Mouse (Mus musculus): ENCODE results near the gene Parp3.
"Not testable (repeated sequence)": the region's sequence is repeated elsewhere in the genome, so short reads cannot be mapped to it uniquely, and the experiment has no call there.

Parp3 gene

GRCm38 (mm10) chr9:106476924-106477484 is at the start of gene Parp3:
Gene Parp3, minus strand, starts transcription at chr9:106476949.
- in situ Hi-C loops (cut with MboI, MseI) = no loop called here

- in situ Hi-C loops (cut with MboI, MseI) = loop anchor here (10.0 kb wide), 1 partner anchor 675 kb away; no protein-coding TSS in a partner anchor
These were observed 43.2 kb upstream of the Parp3 start for GRCm38 (mm10) chr9:106519909-106520308.

GRCm38 (mm10) chr9:106519433-106519832 is 42.7 kb upstream of the Parp3 start:
- in situ Hi-C loops (cut with MboI, MseI) = no loop called here

- in situ Hi-C loops (cut with MboI, MseI) = no loop called here
These were observed 37.5 kb upstream of the Parp3 start, which contains the start of gene Iqcf5 for GRCm38 (mm10) chr9:106514273-106514672. Gene Iqcf5, plus strand, starts transcription at chr9:106514573.

- in situ Hi-C loops (cut with MboI, MseI) = no loop called here
These were observed 36.8 kb upstream of the Parp3 start for GRCm38 (mm10) chr9:106513566-106513965.

- in situ Hi-C loops (cut with MboI, MseI) = no loop called here
These were observed 36.1 kb upstream of the Parp3 start for GRCm38 (mm10) chr9:106512729-106513450.

- in situ Hi-C loops (cut with MboI, MseI) = no loop called here
These were observed 32.6 kb upstream of the Parp3 start for GRCm38 (mm10) chr9:106509356-106509755.

- in situ Hi-C loops (cut with MboI, MseI) = no loop called here
These were observed 27.5 kb upstream of the Parp3 start for GRCm38 (mm10) chr9:106504246-106504645.

- in situ Hi-C loops (cut with MboI, MseI) = no loop called here
These were observed 25.1 kb upstream of the Parp3 start for GRCm38 (mm10) chr9:106501846-106502245.

GRCm38 (mm10) chr9:106499667-106500066 is 22.9 kb upstream of the Parp3 start, which contains the start of gene Iqcf1:
Gene Iqcf1, plus strand, starts transcription at chr9:106499967.
- in situ Hi-C loops (cut with MboI, MseI) = no loop called here

GRCm38 (mm10) chr9:106487602-106488001 is 10.9 kb upstream of the Parp3 start:
- in situ Hi-C loops (cut with MboI, MseI) = not testable (repeated sequence)

- in situ Hi-C loops (cut with MboI, MseI) = no loop called here
These were observed 8.3 kb upstream of the Parp3 start for GRCm38 (mm10) chr9:106485076-106485475.

- in situ Hi-C loops (cut with MboI, MseI) = no loop called here
These were observed 6.9 kb upstream of the Parp3 start for GRCm38 (mm10) chr9:106483606-106484005.

- in situ Hi-C loops (cut with MboI, MseI) = no loop called here
These were observed 6.4 kb upstream of the Parp3 start for GRCm38 (mm10) chr9:106483136-106483535.

- in situ Hi-C loops (cut with MboI, MseI) = no loop called here
These were observed 5.9 kb upstream of the Parp3 start for GRCm38 (mm10) chr9:106482578-106483115.

- in situ Hi-C loops (cut with MboI, MseI) = no loop called here
These were observed 4.9 kb upstream of the Parp3 start for GRCm38 (mm10) chr9:106481676-106482075.

- in situ Hi-C loops (cut with MboI, MseI) = no loop called here
These were observed 4.3 kb upstream of the Parp3 start for GRCm38 (mm10) chr9:106481075-106481474.

GRCm38 (mm10) chr9:106480541-106480940 is 3.8 kb upstream of the Parp3 start:
- in situ Hi-C loops (cut with MboI, MseI) = no loop called here

- in situ Hi-C loops (cut with MboI, MseI) = no loop called here
These were observed 1.4 kb upstream of the Parp3 start for GRCm38 (mm10) chr9:106478101-106478500.

GRCm38 (mm10) chr9:106477649-106478048 is 900 bp upstream of the Parp3 start:
- in situ Hi-C loops (cut with MboI, MseI) = no loop called here

- in situ Hi-C loops (cut with MboI, MseI) = no loop called here
These were observed 486 bp downstream of the Parp3 start for GRCm38 (mm10) chr9:106476002-106476923.

GRCm38 (mm10) chr9:106475663-106476001 is 1.1 kb downstream of the Parp3 start, which contains the start of gene Rrp9:
Gene Rrp9, plus strand, starts transcription at chr9:106475963.
- in situ Hi-C loops (cut with MboI, MseI) = no loop called here

Data from T-helper 1 cell (primary cell).